Mouse (Mus musculus) granulocyte monocyte progenitor cell, adult 5-6 weeks (primary cell): ENCODE results near the gene Btg4. TPM values are rescaled to one million over a fixed set of nuclear protein-coding genes. Genes with fewer than 3 reads are reported as not detected.

Experiments used
- ATAC-seq: replicated peaks from 2 replicates; pipeline ENCODE4 v1.8.0; 2016; ENCODE audit warnings: mild to moderate bottlenecking, moderate TSS enrichment, inconsistent platforms; ENCODE audit not compliant: poor library complexity, severe bottlenecking
- total RNA-seq, 2 experiments: library from RNA; stranded (forward) in 1 of 2; stranded (reverse) in 1 of 2; fragments of 200-712, 200-1000 nt in 1 of 2; fragments of >200 nt in 1 of 2; fragmentation: Nextera tagmentation in 1 of 2; gene quantifications; 2 replicates each; pipeline ENCODE4 v1.2.3; 2014 to 2017

The Btg4 gene
- total RNA-seq (2014; fragmentation: Nextera tagmentation) (not detected in 2 replicates), total RNA-seq (2017) (not detected in 2 replicates)

GRCm38 (mm10) chr9:51060601-51061000 lies at the start of gene Btg4:
Gene Btg4 (plus strand): TSS chr9:51060901.
- ATAC-seq, result no peak

DNA sequence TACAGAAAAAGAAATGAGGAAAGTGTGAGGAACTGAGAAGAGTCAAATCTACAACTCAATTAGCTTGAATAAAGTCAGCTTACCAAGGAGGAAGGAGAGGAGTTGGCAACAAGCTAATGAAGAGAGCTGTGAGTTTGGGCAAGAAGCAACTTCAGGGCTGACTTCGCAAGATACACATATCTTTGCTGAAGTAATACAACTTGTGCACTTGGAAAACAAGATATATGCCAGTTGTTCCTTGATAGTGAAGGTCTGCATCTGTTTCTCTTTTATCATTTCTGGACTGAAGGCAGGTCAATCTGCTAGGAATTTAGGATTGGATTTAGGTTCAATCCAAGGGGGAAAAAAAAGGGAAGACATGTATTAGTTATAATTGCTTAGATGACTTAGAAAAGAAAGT lies 47.1 kb upstream of the Btg4 start:
- no peak for ATAC-seq

- no peak for ATAC-seq
Observed at GRCm38 (mm10) chr9:51015732-51016131, 45.0 kb upstream of the Btg4 start.

GRCm38 (mm10) chr9:51019670-51020069 lies 41.0 kb upstream of the Btg4 start:
- no peak for ATAC-seq

DNA sequence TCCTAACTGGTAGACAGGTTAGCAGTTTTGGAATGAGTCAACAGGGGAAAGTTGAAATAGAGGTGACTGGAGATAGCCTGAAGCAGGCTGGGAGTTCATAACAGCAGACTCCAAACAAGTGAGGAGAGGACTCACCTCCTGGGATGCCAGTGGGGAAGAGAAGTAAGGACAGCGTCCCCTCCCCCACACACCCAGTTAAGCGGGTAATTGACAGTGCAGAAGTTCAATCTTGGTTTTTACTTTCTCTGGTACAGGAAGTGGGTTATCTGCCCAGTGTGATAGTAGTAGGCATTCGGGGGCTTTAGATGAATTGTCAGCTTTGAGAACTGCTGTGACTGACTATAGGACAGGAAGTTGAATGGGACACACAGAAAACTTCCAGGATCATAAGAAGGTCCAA lies 40.4 kb upstream of the Btg4 start:
- ATAC-seq, result peak; percentile 69

GRCm38 (mm10) chr9:51021123-51021795 lies 39.4 kb upstream of the Btg4 start:
- ATAC-seq, result peak; percentile 83

GRCm38 (mm10) chr9:51026952-51027351 lies 33.7 kb upstream of the Btg4 start:
- ATAC-seq, result no peak

DNA sequence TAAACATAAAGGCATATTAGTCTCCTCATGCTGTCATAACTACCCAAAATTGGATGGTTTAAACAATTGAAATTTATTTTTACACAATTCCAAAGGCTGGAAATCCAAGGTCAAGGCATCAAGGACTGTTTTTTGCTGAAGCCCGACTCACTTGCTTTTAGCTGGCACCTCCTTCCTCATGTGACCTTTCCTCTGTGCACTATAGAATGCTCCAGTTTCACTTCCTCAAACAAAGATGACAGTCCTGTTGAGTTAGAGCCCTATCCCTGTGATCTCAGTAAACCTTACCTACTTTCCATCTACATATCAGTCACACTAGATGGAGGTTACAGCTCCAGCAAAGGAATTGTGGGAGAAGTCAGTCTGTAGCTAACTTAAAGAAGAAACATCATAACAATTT lies 30.6 kb upstream of the Btg4 start:
- peak; percentile 91 for ATAC-seq

- ATAC-seq, result no peak
Observed at GRCm38 (mm10) chr9:51031603-51032002, 29.1 kb upstream of the Btg4 start.

DNA sequence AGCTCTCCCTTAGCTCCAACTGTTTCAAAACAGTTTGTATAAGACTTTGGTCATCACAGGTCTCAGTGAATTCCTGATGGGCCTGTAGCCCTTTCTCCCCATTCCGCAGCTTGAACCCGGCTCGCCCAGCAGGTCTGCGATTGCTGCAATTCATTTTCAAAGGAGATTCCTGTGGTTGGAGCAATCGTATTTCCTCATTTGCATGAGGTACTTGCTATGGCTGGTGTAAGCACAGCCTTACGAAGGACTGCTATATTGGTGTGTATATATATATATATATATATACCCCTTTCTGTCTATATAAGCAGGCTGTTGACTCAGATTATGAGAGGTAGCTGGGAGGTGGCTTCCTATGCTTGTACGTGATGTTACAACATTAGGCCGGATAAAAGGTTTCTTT lies 28.4 kb upstream of the Btg4 start:
- ATAC-seq, result peak; percentile 84

- 0 out of 2 replicates have a peak, but pooled peaks have one; percentile 8 for ATAC-seq
Observed at GRCm38 (mm10) chr9:51032785-51033529, 27.7 kb upstream of the Btg4 start.

DNA sequence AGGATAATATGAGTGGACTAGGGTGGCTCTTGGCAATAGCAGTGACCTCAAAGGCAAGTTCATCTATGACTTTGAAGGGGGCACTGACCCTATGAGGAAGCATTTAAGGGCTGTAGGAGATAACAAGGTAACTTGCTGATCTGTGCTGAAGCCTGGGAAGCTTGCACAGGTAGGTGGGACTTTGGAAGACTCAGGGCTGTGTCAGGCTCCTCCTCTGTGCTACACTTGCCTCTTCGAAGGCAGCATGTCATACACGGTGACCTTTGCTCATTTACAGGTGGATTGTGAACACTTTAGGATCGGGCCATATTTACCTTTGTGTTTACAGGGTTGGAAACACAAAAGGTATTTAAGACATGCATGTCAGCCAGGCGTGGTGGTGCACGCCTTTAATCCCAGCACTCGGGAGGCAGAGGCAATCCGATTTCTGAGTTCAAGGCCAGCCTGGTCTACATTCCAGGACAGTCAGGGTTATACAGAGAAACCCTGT lies 19.2 kb upstream of the Btg4 start:
- no peak for ATAC-seq

DNA sequence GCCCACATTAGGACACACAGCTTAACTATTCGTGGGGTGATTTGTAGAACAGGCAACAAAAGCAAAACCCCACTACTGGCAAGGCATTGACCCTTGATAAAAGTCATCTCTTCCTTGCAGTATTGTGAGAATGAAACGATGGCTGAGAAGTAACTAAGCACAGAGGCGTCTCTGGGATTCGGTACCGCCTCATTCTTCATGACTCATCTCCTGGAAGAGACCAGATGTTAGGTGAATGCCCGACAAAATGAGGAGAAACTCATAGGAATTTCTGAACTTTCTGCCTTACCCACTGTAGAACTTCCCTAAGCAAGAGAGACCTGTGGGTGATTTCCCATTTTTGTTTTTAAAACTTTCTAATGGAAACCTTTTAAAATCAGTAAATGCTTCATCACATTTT lies 18.6 kb upstream of the Btg4 start:
- no peak for ATAC-seq

GRCm38 (mm10) chr9:51052180-51052579 lies 8.5 kb upstream of the Btg4 start:
- peak; percentile 50 for ATAC-seq

- ATAC-seq, result no peak
Observed at GRCm38 (mm10) chr9:51056360-51057324, 4.1 kb upstream of the Btg4 start.

- ATAC-seq, result no peak
Observed at GRCm38 (mm10) chr9:51058951-51059521, 1.7 kb upstream of the Btg4 start.

- ATAC-seq, result no peak
Observed at GRCm38 (mm10) chr9:51068202-51068601, 7.5 kb downstream of the Btg4 start.

GRCm38 (mm10) chr9:51070801-51071200 lies 10.1 kb downstream of the Btg4 start:
- ATAC-seq, result no peak

GRCm38 (mm10) chr9:51075780-51076179 lies 15.1 kb downstream of the Btg4 start:
- ATAC-seq, result peak; percentile 31

DNA sequence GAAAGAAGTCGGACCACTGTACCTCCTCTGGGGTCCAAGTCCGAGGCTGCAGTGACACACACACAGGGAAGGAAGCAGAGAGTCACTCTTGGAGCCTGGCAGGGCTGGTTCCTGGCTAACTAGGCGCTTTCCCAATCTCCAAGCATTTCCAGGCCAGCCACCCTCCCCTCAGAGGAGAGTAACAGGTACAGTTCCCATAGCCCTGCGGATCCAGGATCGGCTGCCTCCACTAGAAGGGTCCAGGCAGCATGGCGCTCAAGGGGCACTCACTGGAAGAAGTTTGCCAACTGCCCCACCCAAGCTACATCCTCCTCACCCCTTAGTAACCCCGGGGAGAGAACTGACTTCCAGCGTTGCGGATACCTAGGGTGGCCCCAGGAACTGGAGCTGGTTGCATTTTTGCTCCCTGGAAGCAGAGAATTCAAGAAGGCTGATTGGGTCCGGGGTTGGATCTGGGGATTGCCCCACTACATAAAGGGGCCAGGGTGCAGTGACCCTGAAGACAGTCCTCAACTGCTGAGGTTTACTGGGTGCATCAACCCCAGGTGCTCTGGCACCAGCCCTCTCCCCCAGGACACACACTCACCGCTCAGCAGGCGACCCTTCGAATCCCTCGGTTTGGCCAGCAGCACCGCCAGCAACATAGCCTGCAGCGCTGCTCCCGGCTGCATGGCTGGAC lies 15.7 kb downstream of the Btg4 start:
- ATAC-seq, result peak; percentile 36
